ENCODE assay signal across 8 mouse cellular contexts in genomic region chr8:84067911-84068310, GRCm38 (mm10). TPM values are rescaled to one million over a fixed set of nuclear protein-coding genes. Genes with fewer than 3 reads are reported as not detected.
DNase-seq lines count a peak whose midpoint lies in the region; ATAC-seq and TF ChIP-seq lines count a peak whose summit lies in the region.

No protein-coding gene starts in this region.

- TF ChIP-seq POLR2A in cerebellum, adult 2 months (IDR thresholded peaks at IDR 0.05; ENCODE audit: borderline replicate concordance, insufficient read depth, low read length), result no peak
- no peak for TF ChIP-seq POLR2A in testis, adult 2 months (IDR thresholded peaks at IDR 0.05; ENCODE audit: control insufficient read depth, low read depth, low read length)

- 69% methylated on average over 7 of the region's 7 CpGs for whole genome bisulfite sequencing in cerebellum, adult 2 months
- WGBS in liver, embryonic 14.5 days (ENCODE audit: insufficient replicate concordance), result 74% methylated on average over 7 of the region's 7 CpGs

- no peak for TF ChIP-seq CTCF in cerebellum, adult 2 months (IDR thresholded peaks at IDR 0.05; ENCODE audit: borderline replicate concordance, insufficient read depth, low read depth, low read length)
- no peak for TF ChIP-seq CTCF in testis, adult 2 months (IDR thresholded peaks at IDR 0.05; ENCODE audit: control insufficient read depth, insufficient read depth, insufficient replicate concordance, low read depth, low read length)
- TF ChIP-seq CTCF in liver, embryonic 14.5 days (IDR thresholded peaks at IDR 0.05; ENCODE audit: low read depth), result no peak

- peak overlapping the region; percentile 37 for H3K9ac ChIP-seq in liver, embryonic 14.5 days (replicated peaks)

- H3K4me1 ChIP-seq in cerebellum, adult 2 months (ENCODE audit: control insufficient read depth, insufficient read depth, low read length), result peaks cover 33% of the 10 kb centered on the region
- peaks cover 33% of the 10 kb centered on the region for H3K4me1 ChIP-seq in testis, adult 2 months (ENCODE audit: control insufficient read depth, insufficient read depth, low read length)
- H3K4me1 ChIP-seq in liver, embryonic 14.5 days (replicated peaks; ENCODE audit: control insufficient read depth in 2 of 2, insufficient read depth in 2 of 2, low read length in 1 of 2), result peaks cover 0 to 22% of the 10 kb centered on the region in 2 experiments

- peak overlapping the region; percentile 95 for H3K4me2 ChIP-seq in liver, embryonic 14.5 days (ENCODE audit: low read depth)

- no peaks in the 10 kb centered on the region for H3K27me3 ChIP-seq in cerebellum, adult 2 months (ENCODE audit: control insufficient read depth, insufficient read depth, low read length)
- no peaks in the 10 kb centered on the region for H3K27me3 ChIP-seq in testis, adult 2 months (ENCODE audit: control insufficient read depth, insufficient read depth, low read length)
- H3K27me3 ChIP-seq in liver, embryonic 14.5 days (ENCODE audit: control insufficient read depth, insufficient read depth, low read length), result no peaks in the 10 kb centered on the region

- DNase-seq in cerebellum, adult 2 months, result no peak
- DNase-seq in cerebellum, adult 11 months, result no peak
- DNase-seq in testis, postnatal 14 days (ENCODE audit: low spot score), result no peak
- DNase-seq in liver, embryonic 14.5 days (ENCODE audit: low read depth in 3 of 3, low spot score in 3 of 3), result no peak
- no peak for DNase-seq in adrenal gland, adult 2 months
- DNase-seq in left cerebral cortex, adult 18-20 months (ENCODE audit: low spot score in 2 of 2), result no peak

- peak overlapping the region; percentile 35 for H3K4me3 ChIP-seq in cerebellum, adult 2 months (replicated peaks; ENCODE audit: insufficient read depth, low read depth, low read length)
- peak overlapping the region; percentile 77 for H3K4me3 ChIP-seq in testis, adult 2 months (ENCODE audit: control insufficient read depth, low read depth, low read length)
- H3K4me3 ChIP-seq in liver, embryonic 14.5 days (ENCODE audit: insufficient read depth in 1 of 2, low read depth in 2 of 2, low read length in 2 of 2), result peak overlapping the region; percentile 12 to 91; a peak in 3 of 4 replicates

- H3K36me3 ChIP-seq in testis, adult 2 months (ENCODE audit: control insufficient read depth, insufficient read depth, low read length), result no peaks in the 10 kb centered on the region
- H3K36me3 ChIP-seq in liver, embryonic 14.5 days (replicated peaks; ENCODE audit: control insufficient read depth, insufficient read depth, low read depth), result no peaks in the 10 kb centered on the region

- ATAC-seq in liver, embryonic 14.5 days (ENCODE audit: insufficient read depth), result no peak
- no peak for ATAC-seq in megakaryocyte progenitor cell, adult 5-6 weeks (replicated peaks; ENCODE audit: poor library complexity)

- TF ChIP-seq EP300 in liver, embryonic 14.5 days (IDR thresholded peaks at IDR 0.05; ENCODE audit: low read depth), result no peak

- H3K27ac ChIP-seq in cerebellum, adult 2 months (ENCODE audit: insufficient read depth, low read length), result no peak overlapping the region
- no peak overlapping the region for H3K27ac ChIP-seq in testis, adult 2 months (ENCODE audit: control insufficient read depth, insufficient read depth, low read depth, low read length)
- H3K27ac ChIP-seq in liver, embryonic 14.5 days, result no peak overlapping the region

- no peaks in the 10 kb centered on the region for H3K9me3 ChIP-seq in liver, embryonic 14.5 days (ENCODE audit: control insufficient read depth, low read length)

RNA-seq across cellular contexts. Expression of gene Rfx1, which starts 1.3 kb away (rescaled TPM):
- polyA plus RNA-seq in cerebellum, adult 2 months (2012; rRNA removed), result 27.2 and 27.8 TPM in 2 replicates
- 83.0 and 89.5 TPM in 2 replicates for polyA plus RNA-seq in testis, adult 2 months (2012; rRNA removed)
- polyA plus RNA-seq in liver, embryonic 14.5 days (2012; rRNA removed), result 4.6 and 5.0 TPM in 2 replicates
- 1.5 and 2.6 TPM in 2 replicates for polyA plus RNA-seq in liver, embryonic 14.5 days (2014; fragmentation: Nextera tagmentation; extraction: Ambion mirVana)
- 10 to 100 TPM; 17.1 to 19.9 TPM for total RNA-seq in adrenal gland, adult 2 months (2021)
- polyA plus RNA-seq in adrenal gland, adult 2 months (2012; rRNA removed), result 34.5 and 36.6 TPM in 2 replicates
- 10 to 100 TPM; 23.1 to 25.3 TPM for total RNA-seq in left cerebral cortex, adult 18-20 months (2021)
- total RNA-seq in megakaryocyte progenitor cell, adult 5-6 weeks (2015), result 7.9 and 9.5 TPM in 2 replicates
- total RNA-seq in megakaryocyte progenitor cell, adult 5-6 weeks (2017), result 2.5 and 3.2 TPM in 2 replicates

RNA-seq across cellular contexts. Expression of gene Gm10643, which starts 3.0 kb away (rescaled TPM):
- polyA plus RNA-seq in cerebellum, adult 2 months (2012; rRNA removed), result 2.0 and 2.1 TPM in 2 replicates
- 6.3 and 6.6 TPM in 2 replicates for polyA plus RNA-seq in testis, adult 2 months (2012; rRNA removed)
- 0.08 and 0.22 TPM in 2 replicates for polyA plus RNA-seq in liver, embryonic 14.5 days (2012; rRNA removed)
- polyA plus RNA-seq in liver, embryonic 14.5 days (2014; fragmentation: Nextera tagmentation; extraction: Ambion mirVana), result 0.16 TPM in 1 of 2 replicates, not detected in the other
- 1 to 10 TPM; 1.6 to 4.1 TPM for total RNA-seq in adrenal gland, adult 2 months (2021)
- polyA plus RNA-seq in adrenal gland, adult 2 months (2012; rRNA removed), result 0.36 and 0.55 TPM in 2 replicates
- 1 to 10 TPM; 2.9 to 3.5 TPM for total RNA-seq in left cerebral cortex, adult 18-20 months (2021)
- 1.9 and 2.0 TPM in 2 replicates for total RNA-seq in megakaryocyte progenitor cell, adult 5-6 weeks (2015)
- total RNA-seq in megakaryocyte progenitor cell, adult 5-6 weeks (2017), result 1.5 and 1.6 TPM in 2 replicates

RNA-seq across cellular contexts. Expression of gene Rln3, which starts 23.1 kb away (rescaled TPM):
- 2.6 and 7.4 TPM in 2 replicates for polyA plus RNA-seq in cerebellum, adult 2 months (2012; rRNA removed)
- polyA plus RNA-seq in testis, adult 2 months (2012; rRNA removed), result 0.84 TPM in 1 of 2 replicates, not detected in the other
- not detected in 2 replicates for polyA plus RNA-seq in liver, embryonic 14.5 days (2012; rRNA removed)
- polyA plus RNA-seq in liver, embryonic 14.5 days (2014; fragmentation: Nextera tagmentation; extraction: Ambion mirVana), result not detected in 2 replicates
- not detected for total RNA-seq in adrenal gland, adult 2 months (2021)
- 0.36 and 0.46 TPM in 2 replicates for polyA plus RNA-seq in adrenal gland, adult 2 months (2012; rRNA removed)
- total RNA-seq in left cerebral cortex, adult 18-20 months (2021), result not detected
- not detected in 2 replicates for total RNA-seq in megakaryocyte progenitor cell, adult 5-6 weeks (2015)
- total RNA-seq in megakaryocyte progenitor cell, adult 5-6 weeks (2017), result not detected in 2 replicates

RNA-seq across cellular contexts. Expression of gene Il27ra, which starts 25.5 kb away (rescaled TPM):
- 0.17 and 0.21 TPM in 2 replicates for polyA plus RNA-seq in cerebellum, adult 2 months (2012; rRNA removed)
- polyA plus RNA-seq in testis, adult 2 months (2012; rRNA removed), result 0.08 and 0.12 TPM in 2 replicates
- 0.56 and 0.70 TPM in 2 replicates for polyA plus RNA-seq in liver, embryonic 14.5 days (2012; rRNA removed)
- 0.32 and 0.45 TPM in 2 replicates for polyA plus RNA-seq in liver, embryonic 14.5 days (2014; fragmentation: Nextera tagmentation; extraction: Ambion mirVana)
- 1 to 10 TPM; 2.0 to 2.5 TPM for total RNA-seq in adrenal gland, adult 2 months (2021)
- 2.0 and 2.7 TPM in 2 replicates for polyA plus RNA-seq in adrenal gland, adult 2 months (2012; rRNA removed)
- under 1 TPM; 0.30 to 0.52 TPM for total RNA-seq in left cerebral cortex, adult 18-20 months (2021)
- total RNA-seq in megakaryocyte progenitor cell, adult 5-6 weeks (2015), result 0.85 and 1.9 TPM in 2 replicates
- 1.9 TPM in 2 replicates for total RNA-seq in megakaryocyte progenitor cell, adult 5-6 weeks (2017)

RNA-seq across cellular contexts. Expression of gene Dcaf15, which starts 36.7 kb away (rescaled TPM):
- 39.0 and 44.7 TPM in 2 replicates for polyA plus RNA-seq in cerebellum, adult 2 months (2012; rRNA removed)
- polyA plus RNA-seq in testis, adult 2 months (2012; rRNA removed), result 210 and 216 TPM in 2 replicates
- 16.8 and 17.1 TPM in 2 replicates for polyA plus RNA-seq in liver, embryonic 14.5 days (2012; rRNA removed)
- polyA plus RNA-seq in liver, embryonic 14.5 days (2014; fragmentation: Nextera tagmentation; extraction: Ambion mirVana), result 2.5 and 3.2 TPM in 2 replicates
- total RNA-seq in adrenal gland, adult 2 months (2021), result 10 to 100 TPM; 14.4 to 18.2 TPM
- 60.2 and 62.7 TPM in 2 replicates for polyA plus RNA-seq in adrenal gland, adult 2 months (2012; rRNA removed)
- total RNA-seq in left cerebral cortex, adult 18-20 months (2021), result 10 to 100 TPM; 17.7 to 18.2 TPM
- 13.2 and 14.3 TPM in 2 replicates for total RNA-seq in megakaryocyte progenitor cell, adult 5-6 weeks (2015)
- 20.5 and 22.0 TPM in 2 replicates for total RNA-seq in megakaryocyte progenitor cell, adult 5-6 weeks (2017)
